Mouse (Mus musculus) kidney, adult 2 months (tissue): ENCODE results near the gene Gpr141. TPM values are rescaled to one million over a fixed set of nuclear protein-coding genes. Genes with fewer than 3 reads are reported as not detected.

ENCODE experiments used
- DNase-seq: peaks from one replicate; pipeline ENCODE4 v3.0.0; 2021
- H3K27ac ChIP-seq: fragments of 200-500 bp; 2 replicates; pipeline ENCODE4 v1.5.1; 2012; ENCODE audit warnings: low read depth, low read length, control low read depth, inconsistent platforms; ENCODE audit not compliant: insufficient read depth
- H3K27me3 ChIP-seq: fragments of 200-500 bp; replicated peaks from 2 replicates; pipeline ENCODE4 v1.6.1; 2012; ENCODE audit warnings: mild to moderate bottlenecking, moderate library complexity, low read length, inconsistent platforms; ENCODE audit not compliant: control insufficient read depth, insufficient read depth
- H3K36me3 ChIP-seq: fragments of 200-500 bp; 2 replicates; pipeline ENCODE4 v1.6.1; 2012; ENCODE audit warnings: mild to moderate bottlenecking, moderate library complexity, low read length, inconsistent platforms; ENCODE audit not compliant: control insufficient read depth, insufficient read depth
- H3K4me1 ChIP-seq: fragments of 200-500 bp; 2 replicates; pipeline ENCODE4 v1.6.1; 2011; ENCODE audit warnings: low read length; ENCODE audit not compliant: control insufficient read depth, insufficient read depth
- H3K4me3 ChIP-seq: fragments of 200-500 bp; 2 replicates; pipeline ENCODE4 v1.5.1; 2011; ENCODE audit warnings: mild to moderate bottlenecking, low read depth, low read length, control low read depth; ENCODE audit not compliant: insufficient read depth
- CTCF ChIP-seq: fragments of 200-500 bp; conservative IDR thresholded peaks from 2 replicates; pipeline ENCODE4 v1.5.1; 2011; ENCODE audit warnings: low read depth, mild to moderate bottlenecking, control low read depth, low read length, moderate library complexity, mixed read lengths; ENCODE audit not compliant: insufficient read depth, insufficient read length
- POLR2A ChIP-seq: fragments of 200-500 bp; IDR thresholded peaks from one replicate; pipeline ENCODE4 v1.6.1; 2011; ENCODE audit warnings: low read depth, low read length, control low read depth
- WGBS: fragments of 180-500 bp; shearing (Covaris S2); methylation state at CpG from one replicate; pipeline ENCODE4 v1.1.7; 2018; 5-methylcytosine and 5-hydroxymethylcytosine counted together
- polyA plus RNA-seq: library from polyadenylated mRNA; depleted of rRNA; stranded (reverse); fragments of >200 nt; gene quantifications from 2 replicates; pipeline ENCODE4 v1.2.3, GENCODE M21; 2012; rRNA removed

Gpr141 gene
- 0.05 TPM in 1 of 2 replicates, not detected in the other for polyA plus RNA-seq

- no peak for DNase-seq
- 40% methylated on average over 3 of the region's 3 CpGs for WGBS
- no peaks in the 10 kb centered on the region for H3K4me1 ChIP-seq
- no peaks in the 10 kb centered on the region for H3K36me3 ChIP-seq
- H3K27me3 ChIP-seq, result no peaks in the 10 kb centered on the region
- TF ChIP-seq POLR2A (no peak), CTCF (no peak)
- no peak within 1 kb of the TSS for H3K27ac ChIP-seq
- no peak within 1 kb of the TSS for H3K4me3 ChIP-seq
Observed at GRCm38 (mm10) chr13:19824071-19824470, at the start of gene Gpr141. Gene Gpr141 (minus strand): TSS chr13:19824257.

DNA sequence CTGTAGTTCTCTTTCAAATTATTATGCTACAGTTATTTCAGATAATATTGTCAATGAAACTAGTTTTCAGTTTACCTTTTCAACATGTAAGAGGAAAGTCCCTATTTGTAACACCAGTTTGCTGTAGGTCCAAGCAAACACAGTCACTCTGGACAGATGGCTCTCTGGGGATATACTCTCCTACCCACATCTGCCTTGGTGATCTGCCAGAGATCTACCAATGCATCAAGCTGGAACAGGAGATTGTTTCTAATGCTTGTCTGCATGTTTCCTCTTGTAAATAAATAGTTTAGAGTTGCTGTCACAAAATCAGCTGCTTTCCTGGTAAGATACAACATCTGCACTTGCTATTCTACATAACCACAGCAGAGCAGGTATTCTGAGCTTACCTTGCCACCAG is 40.2 kb upstream of the Gpr141 start:
- no peaks in the 10 kb centered on the region for H3K4me1 ChIP-seq
- H3K4me3 ChIP-seq, result no peak overlapping the region
- H3K27me3 ChIP-seq, result no peaks in the 10 kb centered on the region
- H3K36me3 ChIP-seq, result no peaks in the 10 kb centered on the region
- TF ChIP-seq CTCF (no peak), POLR2A (no peak)
- H3K27ac ChIP-seq, result no peak overlapping the region
- DNase-seq, result no peak

DNA sequence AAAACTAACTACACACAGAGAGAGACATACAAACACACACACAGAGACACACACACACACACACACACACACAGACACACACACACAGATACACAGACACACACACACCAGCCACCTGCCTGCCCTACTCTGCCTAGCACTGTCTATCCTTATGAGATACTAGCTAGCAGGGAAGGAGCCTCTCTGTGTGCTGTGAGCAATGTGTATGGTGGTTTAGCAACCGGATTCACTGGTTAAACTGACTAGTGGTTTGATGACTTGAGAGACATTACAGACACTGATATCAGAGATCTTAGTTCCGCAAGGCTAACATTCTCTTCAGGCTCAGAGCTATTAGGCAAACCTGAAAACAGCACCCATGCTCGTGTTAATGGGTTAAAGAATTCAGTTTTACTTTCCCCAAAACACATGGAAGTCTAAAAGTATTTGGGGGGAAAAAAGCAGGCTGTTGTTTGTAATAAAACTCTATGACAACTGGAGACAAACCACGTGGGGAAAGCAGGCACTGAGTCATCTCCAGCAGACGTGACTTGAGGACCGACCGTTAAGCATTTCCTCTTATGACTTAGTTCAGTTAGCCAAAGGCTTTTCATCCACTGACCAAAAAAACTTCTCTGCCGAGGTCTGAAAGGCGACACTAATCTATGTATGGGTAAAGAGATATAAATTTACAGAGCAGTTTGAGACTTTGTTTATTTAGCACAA is 30.7 kb upstream of the Gpr141 start:
- no peak overlapping the region for H3K4me3 ChIP-seq
- no peaks in the 10 kb centered on the region for H3K27me3 ChIP-seq
- no peaks in the 10 kb centered on the region for H3K4me1 ChIP-seq
- TF ChIP-seq CTCF, result no peak
- no peak for TF ChIP-seq POLR2A
- 47% methylated on average over 9 of the region's 9 CpGs for WGBS
- DNase-seq, result no peak
- no peak overlapping the region for H3K27ac ChIP-seq
- H3K36me3 ChIP-seq, result no peaks in the 10 kb centered on the region

DNA sequence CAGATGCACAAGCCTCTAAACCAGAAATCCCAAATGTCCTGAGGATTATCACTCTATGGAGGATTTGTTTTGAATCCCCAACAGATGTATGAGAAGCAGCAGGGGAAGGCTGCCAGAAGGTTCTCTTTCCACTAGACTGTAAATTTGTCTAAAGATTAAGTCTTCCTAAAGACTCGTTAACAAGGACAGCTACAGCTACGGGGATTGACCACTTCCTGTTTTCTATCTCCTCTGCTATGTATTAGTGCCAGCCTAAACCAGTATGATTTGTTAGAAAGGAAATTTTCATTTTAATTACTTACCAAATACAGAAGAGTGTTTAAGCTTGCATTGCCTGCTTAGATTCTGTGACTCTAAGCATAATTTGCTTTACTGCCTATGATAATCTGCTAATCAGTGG is 30.0 kb upstream of the Gpr141 start:
- Histone ChIP-seq H3K4me3 (no peak overlapping the region), H3K27me3 (no peaks in the 10 kb centered on the region), H3K36me3 (no peaks in the 10 kb centered on the region), H3K27ac (no peak overlapping the region), H3K4me1 (no peaks in the 10 kb centered on the region)
- 25% methylated on average over 2 of the region's 2 CpGs for WGBS
- DNase-seq, result no peak
- TF ChIP-seq POLR2A (no peak), CTCF (no peak)

GRCm38 (mm10) chr13:19843448-19843847 is 19.4 kb upstream of the Gpr141 start:
- no peaks in the 10 kb centered on the region for H3K4me1 ChIP-seq
- no peak overlapping the region for H3K27ac ChIP-seq
- H3K27me3 ChIP-seq, result no peaks in the 10 kb centered on the region
- H3K4me3 ChIP-seq, result no peak overlapping the region
- H3K36me3 ChIP-seq, result no peaks in the 10 kb centered on the region
- 78% methylated on average over 2 of the region's 2 CpGs for WGBS
- DNase-seq, result no peak
- TF ChIP-seq POLR2A (no peak), CTCF (no peak)

DNA sequence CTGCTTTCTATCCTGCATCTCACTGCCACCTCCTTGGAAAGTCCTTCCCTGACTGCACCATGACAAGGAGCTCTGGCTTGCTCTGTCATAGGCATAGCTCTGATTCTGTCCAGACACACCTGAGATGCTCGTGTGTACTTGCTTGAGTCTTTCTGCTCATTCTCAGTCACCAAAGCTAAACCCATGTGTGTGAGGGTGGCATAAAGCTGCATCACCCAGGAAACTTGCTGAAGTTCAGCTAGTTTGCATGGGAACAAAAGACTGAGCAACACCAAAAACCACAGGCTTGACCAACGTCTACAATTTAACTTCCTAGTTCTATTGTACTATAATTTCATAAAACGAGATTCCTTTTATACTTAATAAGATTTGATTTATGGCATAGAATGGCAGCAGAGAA is 18.6 kb upstream of the Gpr141 start:
- H3K4me1 ChIP-seq, result no peaks in the 10 kb centered on the region
- H3K27ac ChIP-seq, result no peak overlapping the region
- H3K4me3 ChIP-seq, result no peak overlapping the region
- WGBS, result 73% methylated on average over 3 of the region's 3 CpGs
- no peaks in the 10 kb centered on the region for H3K36me3 ChIP-seq
- TF ChIP-seq POLR2A, result no peak
- TF ChIP-seq CTCF, result no peak
- H3K27me3 ChIP-seq, result no peaks in the 10 kb centered on the region
- DNase-seq, result no peak

- H3K4me3 ChIP-seq, result no peak overlapping the region
- no peaks in the 10 kb centered on the region for H3K27me3 ChIP-seq
- H3K36me3 ChIP-seq, result no peaks in the 10 kb centered on the region
- WGBS, result 75% methylated on average over 5 of the region's 5 CpGs
- H3K4me1 ChIP-seq, result no peaks in the 10 kb centered on the region
- no peak for DNase-seq
- TF ChIP-seq CTCF (no peak), POLR2A (no peak)
- H3K27ac ChIP-seq, result no peak overlapping the region
Observed at GRCm38 (mm10) chr13:19841615-19842014, 17.6 kb upstream of the Gpr141 start.
